Mouse (Mus musculus) midbrain, embryonic 13.5 days (tissue): ENCODE measurements around the gene Ibtk. TPM values are rescaled to one million over a fixed set of nuclear protein-coding genes. Genes with fewer than 3 reads are reported as not detected.
"Not testable (repeated sequence)": the region's sequence is repeated elsewhere in the genome, so short reads cannot be mapped to it uniquely, and the experiment has no call there.

Experiments used
- ATAC-seq: fragments of 200-750 bp; cut with Nextera tagmentation; 2 replicates; pipeline ENCODE4 v1.8.0; 2017; ENCODE audit warnings: mild to moderate bottlenecking, moderate TSS enrichment, moderate library complexity
- H3K27ac ChIP-seq: fragments of 300-500 bp; sonication (generic); 2 replicates; pipeline ENCODE4 v1.5.1; 2015; ENCODE audit warnings: inconsistent platforms, mild to moderate bottlenecking, moderate library complexity
- H3K27me3 ChIP-seq: fragments of 300-500 bp; sonication (generic); 2 replicates; pipeline ENCODE4 v1.6.1; 2015; ENCODE audit warnings: mild to moderate bottlenecking, inconsistent platforms
- H3K36me3 ChIP-seq: fragments of 300-500 bp; sonication (generic); 2 replicates; pipeline ENCODE4 v1.6.1; 2015; ENCODE audit warnings: mild to moderate bottlenecking, inconsistent platforms
- H3K4me1 ChIP-seq: fragments of 300-500 bp; sonication (generic); replicated peaks from 2 replicates; pipeline ENCODE4 v1.6.1; 2015; ENCODE audit warnings: inconsistent platforms
- H3K4me2 ChIP-seq: fragments of 300-500 bp; sonication (generic); replicated peaks from 2 replicates; pipeline ENCODE4 v1.6.1; 2015; ENCODE audit warnings: moderate library complexity, mild to moderate bottlenecking, inconsistent platforms
- H3K4me3 ChIP-seq: fragments of 300-500 bp; sonication (generic); replicated peaks from 2 replicates; pipeline ENCODE4 v1.5.1; 2015; ENCODE audit warnings: mild to moderate bottlenecking, inconsistent platforms
- H3K9ac ChIP-seq: fragments of 300-500 bp; sonication (generic); replicated peaks from 2 replicates; pipeline ENCODE4 v1.6.1; 2015; ENCODE audit warnings: mild to moderate bottlenecking, inconsistent platforms
- H3K9me3 ChIP-seq: fragments of 300-500 bp; sonication (generic); 2 replicates; pipeline ENCODE4 v1.6.1; 2016; ENCODE audit warnings: mild to moderate bottlenecking, inconsistent platforms
- WGBS: fragments of 180-500 bp; shearing (Covaris S2); methylation state at CpG from one replicate; pipeline ENCODE4 v1.1.7; 2015; 5-methylcytosine and 5-hydroxymethylcytosine counted together
- polyA plus RNA-seq: library from polyadenylated mRNA; unstranded; fragments of >200 nt; fragmentation: Nextera tagmentation; extraction: Ambion mirVana; gene quantifications from 2 replicates; pipeline ENCODE4 v1.2.1, GENCODE M21; 2015

Ibtk gene
- polyA plus RNA-seq: 34.5 and 36.3 TPM in 2 replicates

- peak within 1 kb of the TSS; percentile 81 for H3K4me3 ChIP-seq
- under 1% methylated on average over 52 of the region's 52 CpGs for WGBS
- H3K9me3 ChIP-seq: no peaks in the 10 kb centered on the region
- peak; percentile 99 for ATAC-seq
- peaks cover 26% of the 10 kb centered on the region for H3K4me1 ChIP-seq
- H3K36me3 ChIP-seq: no peaks in the 10 kb centered on the region
- H3K4me2 ChIP-seq: peak within 1 kb of the TSS; percentile 67
- H3K27ac ChIP-seq: peak within 1 kb of the TSS; percentile 98
- H3K27me3 ChIP-seq: no peaks in the 10 kb centered on the region
- H3K9ac ChIP-seq: peak within 1 kb of the TSS; percentile 97
Observed at GRCm38 (mm10) chr9:85749142-85749921, at the start of gene Ibtk. Ibtk (minus strand) TSS chr9:85749334.

- ATAC-seq, H3K4me2 ChIP-seq, H3K9me3 ChIP-seq, H3K36me3 ChIP-seq, H3K27me3 ChIP-seq, H3K4me1 ChIP-seq, H3K4me3 ChIP-seq, H3K9ac ChIP-seq, H3K27ac ChIP-seq: not testable (repeated sequence)
- 96% methylated on average over 18 of the region's 18 CpGs for WGBS
Observed at GRCm38 (mm10) chr9:85791521-85791920, 42.4 kb upstream of the Ibtk start.

- Histone ChIP-seq H3K27me3 (peaks cover 8% of the 10 kb centered on the region), H3K9ac (no peak overlapping the region), H3K36me3 (no peaks in the 10 kb centered on the region), H3K9me3 (0 out of 2 replicates have a peak, but pooled peaks cover 3% of the 10 kb centered on the region), H3K27ac (no peak overlapping the region), H3K4me3 (no peak overlapping the region), H3K4me1 (no peaks in the 10 kb centered on the region), H3K4me2 (no peak overlapping the region)
- 97% methylated on average over 4 of the region's 4 CpGs for WGBS
- ATAC-seq: no peak
Observed at GRCm38 (mm10) chr9:85780249-85780648, 31.1 kb upstream of the Ibtk start.

- no peak overlapping the region for H3K4me2 ChIP-seq
- peaks cover 8% of the 10 kb centered on the region for H3K27me3 ChIP-seq
- H3K27ac ChIP-seq: no peak overlapping the region
- H3K4me3 ChIP-seq: no peak overlapping the region
- ATAC-seq: no peak
- H3K9me3 ChIP-seq: 0 out of 2 replicates have a peak, but pooled peaks cover 3% of the 10 kb centered on the region
- no peaks in the 10 kb centered on the region for H3K36me3 ChIP-seq
- 30% methylated on average over 4 of the region's 4 CpGs for WGBS
- no peak overlapping the region for H3K9ac ChIP-seq
- H3K4me1 ChIP-seq: no peaks in the 10 kb centered on the region
Observed at GRCm38 (mm10) chr9:85779458-85779857, 30.3 kb upstream of the Ibtk start.

GRCm38 (mm10) chr9:85777544-85777943, 28.4 kb upstream of the Ibtk start:
- no peak for ATAC-seq
- Histone ChIP-seq H3K9me3 (0 out of 2 replicates have a peak, but pooled peaks cover 3% of the 10 kb centered on the region), H3K4me3 (no peak overlapping the region), H3K36me3 (no peaks in the 10 kb centered on the region), H3K9ac (no peak overlapping the region), H3K4me1 (no peaks in the 10 kb centered on the region), H3K4me2 (no peak overlapping the region), H3K27ac (no peak overlapping the region), H3K27me3 (peaks cover 8% of the 10 kb centered on the region)
- 56% methylated on average over 6 of the region's 6 CpGs for WGBS

- no peaks in the 10 kb centered on the region for H3K36me3 ChIP-seq
- H3K27me3 ChIP-seq: no peaks in the 10 kb centered on the region
- H3K4me3 ChIP-seq: no peak overlapping the region
- H3K4me1 ChIP-seq: no peaks in the 10 kb centered on the region
- 76% methylated on average over 12 of the region's 12 CpGs for WGBS
- no peak overlapping the region for H3K9ac ChIP-seq
- no peak for ATAC-seq
- no peak overlapping the region for H3K4me2 ChIP-seq
- H3K27ac ChIP-seq: no peak overlapping the region
- H3K9me3 ChIP-seq: no peaks in the 10 kb centered on the region
Observed at GRCm38 (mm10) chr9:85772280-85772679, 23.1 kb upstream of the Ibtk start.

- H3K4me1 ChIP-seq: no peaks in the 10 kb centered on the region
- H3K9me3 ChIP-seq: no peaks in the 10 kb centered on the region
- no peak overlapping the region for H3K4me2 ChIP-seq
- no peak overlapping the region for H3K27ac ChIP-seq
- no peak for ATAC-seq
- H3K36me3 ChIP-seq: no peaks in the 10 kb centered on the region
- 81% methylated on average over 3 of the region's 3 CpGs for WGBS
- H3K9ac ChIP-seq: no peak overlapping the region
- no peak overlapping the region for H3K4me3 ChIP-seq
- no peaks in the 10 kb centered on the region for H3K27me3 ChIP-seq
Observed at GRCm38 (mm10) chr9:85771454-85771853, 22.3 kb upstream of the Ibtk start.

GRCm38 (mm10) chr9:85770369-85770768, 21.2 kb upstream of the Ibtk start:
- Histone ChIP-seq H3K27ac (no peak overlapping the region), H3K4me2 (no peak overlapping the region), H3K4me3 (no peak overlapping the region), H3K4me1 (no peaks in the 10 kb centered on the region), H3K9ac (no peak overlapping the region), H3K9me3 (no peaks in the 10 kb centered on the region), H3K27me3 (no peaks in the 10 kb centered on the region), H3K36me3 (no peaks in the 10 kb centered on the region)
- WGBS: 86% methylated on average over 4 of the region's 4 CpGs
- no peak for ATAC-seq

GRCm38 (mm10) chr9:85769057-85769789, 20.1 kb upstream of the Ibtk start:
- Histone ChIP-seq H3K9ac (no peak overlapping the region), H3K27ac (no peak overlapping the region), H3K4me3 (no peak overlapping the region), H3K4me1 (no peaks in the 10 kb centered on the region), H3K9me3 (no peaks in the 10 kb centered on the region), H3K27me3 (no peaks in the 10 kb centered on the region), H3K4me2 (no peak overlapping the region), H3K36me3 (no peaks in the 10 kb centered on the region)
- ATAC-seq: no peak
- 78% methylated on average over 12 of the region's 12 CpGs for WGBS

GRCm38 (mm10) chr9:85767255-85767654, 18.1 kb upstream of the Ibtk start:
- ATAC-seq: peak; percentile 56; the same call in 1 of the 2 replicates
- no peak overlapping the region for H3K4me2 ChIP-seq
- no peaks in the 10 kb centered on the region for H3K27me3 ChIP-seq
- WGBS: 85% methylated on average over 2 of the region's 2 CpGs
- H3K4me1 ChIP-seq: no peaks in the 10 kb centered on the region
- H3K27ac ChIP-seq: no peak overlapping the region
- H3K9me3 ChIP-seq: no peaks in the 10 kb centered on the region
- no peak overlapping the region for H3K4me3 ChIP-seq
- H3K9ac ChIP-seq: no peak overlapping the region
- no peaks in the 10 kb centered on the region for H3K36me3 ChIP-seq

- Histone ChIP-seq H3K4me3 (no peak overlapping the region), H3K27me3 (no peaks in the 10 kb centered on the region), H3K27ac (no peak overlapping the region), H3K9ac (no peak overlapping the region), H3K4me1 (no peaks in the 10 kb centered on the region), H3K36me3 (no peaks in the 10 kb centered on the region), H3K4me2 (no peak overlapping the region), H3K9me3 (no peaks in the 10 kb centered on the region)
- ATAC-seq: no peak
- WGBS: 83% methylated on average over 1 of the region's 1 CpGs
Observed at GRCm38 (mm10) chr9:85762476-85762875, 13.3 kb upstream of the Ibtk start.

GRCm38 (mm10) chr9:85750797-85751196, 1.7 kb upstream of the Ibtk start:
- H3K27me3 ChIP-seq: no peaks in the 10 kb centered on the region
- H3K4me3 ChIP-seq: no peak overlapping the region
- H3K36me3 ChIP-seq: no peaks in the 10 kb centered on the region
- no peaks in the 10 kb centered on the region for H3K9me3 ChIP-seq
- H3K9ac ChIP-seq: no peak overlapping the region
- H3K27ac ChIP-seq: no peak overlapping the region
- H3K4me2 ChIP-seq: no peak overlapping the region
- WGBS: 94% methylated on average over 7 of the region's 7 CpGs
- H3K4me1 ChIP-seq: peaks cover 18% of the 10 kb centered on the region
- ATAC-seq: no peak
